Mouse (Mus musculus): ENCODE measurements around the gene Hist1h2ad. TPM values are rescaled to one million over a fixed set of nuclear protein-coding genes. Genes with fewer than 3 reads are reported as not detected.
"Not testable (repeated sequence)": the region's sequence is repeated elsewhere in the genome, so short reads cannot be mapped to it uniquely, and the experiment has no call there.

Hist1h2ad gene
- polyA plus RNA-seq, 1 experiment from 2014 or later = 1.3 TPM

GRCm38 (mm10) chr13:23550761-23551145, 23.4 kb upstream of the Hist1h2ad start:
- Histone ChIP-seq H3K9me3 (ENCODE audit: control insufficient read depth) (no peaks in the 10 kb centered on the region), H3K36me3 (ENCODE audit: control insufficient read depth, insufficient read depth) (no peaks in the 10 kb centered on the region), H3K27ac (ENCODE audit: low read depth, low read length) (peak overlapping the region; percentile 76), H3K27me3 (replicated peaks; ENCODE audit: control insufficient read depth, insufficient read depth, low read length) (no peaks in the 10 kb centered on the region), H3K9ac (ENCODE audit: low read depth, low read length) (peak overlapping the region; percentile 12; the same call in 1 of the 2 replicates), H3K4me2 (replicated peaks; ENCODE audit: low read depth) (peak overlapping the region; percentile 64), H3K4me1 (replicated peaks; ENCODE audit: control insufficient read depth, insufficient read depth, low read length) (no peaks in the 10 kb centered on the region), H3K4me3 (ENCODE audit: low read depth, low read length) (peak overlapping the region; percentile 38)
- no peak for ATAC-seq
- TF ChIP-seq CTCF (IDR thresholded peaks at IDR 0.05; ENCODE audit: low read depth) = no peak
- WGBS = 3% methylated on average over 3 of the region's 3 CpGs

GRCm38 (mm10) chr13:23551146-23551834, 22.9 kb upstream of the Hist1h2ad start, which contains the start of gene Hist1h4f:
Hist1h4f (minus strand) TSS chr13:23551648.
- H3K4me3 ChIP-seq (ENCODE audit: low read depth, low read length) = peak within 1 kb of the TSS; percentile 38
- H3K27ac ChIP-seq (ENCODE audit: low read depth, low read length) = peak within 1 kb of the TSS; percentile 76
- peak; percentile 72 for TF ChIP-seq CTCF (IDR thresholded peaks at IDR 0.05; ENCODE audit: low read depth)
- not testable (repeated sequence) for H3K27me3 ChIP-seq (replicated peaks; ENCODE audit: control insufficient read depth, insufficient read depth, low read length); H3K9me3 ChIP-seq (ENCODE audit: control insufficient read depth); H3K36me3 ChIP-seq (ENCODE audit: control insufficient read depth, insufficient read depth); H3K4me1 ChIP-seq (replicated peaks; ENCODE audit: control insufficient read depth, insufficient read depth, low read length)
- under 1% methylated on average over 47 of the region's 47 CpGs for WGBS
- peak within 1 kb of the TSS; percentile 64 for H3K4me2 ChIP-seq (replicated peaks; ENCODE audit: low read depth)
- peak within 1 kb of the TSS; percentile 12; the same call in 1 of the 2 replicates for H3K9ac ChIP-seq (ENCODE audit: low read depth, low read length)
- ATAC-seq = peak; percentile 69

DNA sequence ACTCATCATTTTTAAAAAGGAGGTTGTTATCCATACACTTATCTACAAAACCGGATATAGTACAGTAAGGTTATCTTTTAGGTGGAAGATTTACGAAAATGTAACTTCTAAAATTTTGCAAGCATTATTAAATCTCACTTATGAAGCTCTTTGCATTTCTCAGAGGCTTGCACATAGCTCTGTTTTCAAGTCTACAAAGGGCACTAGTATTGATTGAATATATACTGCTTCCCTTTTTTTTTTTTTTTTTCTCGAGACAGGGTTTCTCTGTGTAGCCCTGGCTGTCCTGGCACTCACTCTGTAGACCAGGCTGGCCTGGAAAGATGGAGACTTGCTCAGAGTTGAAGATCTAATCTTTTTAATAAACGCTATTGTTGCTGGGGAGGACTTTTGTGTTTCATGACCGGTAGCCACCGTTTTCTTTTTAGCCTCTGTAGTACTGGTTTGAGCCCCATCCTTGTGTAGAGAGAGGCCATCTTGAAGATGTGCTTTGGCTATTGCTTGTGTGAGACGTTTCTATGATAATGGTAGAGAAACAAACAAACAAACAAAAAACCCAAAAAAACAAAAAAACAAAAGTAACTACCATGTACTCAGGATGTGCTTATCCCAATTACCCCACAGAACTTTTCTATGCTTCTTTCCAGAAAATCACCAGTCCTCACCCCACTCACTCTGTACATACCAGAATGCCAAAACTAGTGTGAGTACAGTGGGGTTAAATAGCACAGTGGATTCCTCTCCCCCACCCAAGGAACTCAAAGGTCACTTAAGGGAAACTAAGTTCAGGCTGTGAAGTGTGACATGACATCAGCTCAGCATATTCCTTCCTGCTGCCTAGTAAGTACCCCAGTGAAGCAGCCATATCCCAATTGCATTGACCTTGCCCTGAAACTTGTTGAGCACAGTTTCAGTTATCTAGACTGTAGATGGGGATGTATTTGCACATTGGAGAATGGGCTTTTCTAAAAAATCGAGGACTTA, 22.0 kb upstream of the Hist1h2ad start:
- Histone ChIP-seq H3K36me3 (ENCODE audit: control insufficient read depth, insufficient read depth) (no peaks in the 10 kb centered on the region), H3K9ac (ENCODE audit: low read depth, low read length) (no peak overlapping the region), H3K27me3 (replicated peaks; ENCODE audit: control insufficient read depth, insufficient read depth, low read length) (no peaks in the 10 kb centered on the region), H3K9me3 (ENCODE audit: control insufficient read depth) (no peaks in the 10 kb centered on the region), H3K4me1 (replicated peaks; ENCODE audit: control insufficient read depth, insufficient read depth, low read length) (no peaks in the 10 kb centered on the region), H3K4me3 (ENCODE audit: low read depth, low read length) (peak overlapping the region; percentile 38; the same call in 1 of the 2 replicates), H3K27ac (ENCODE audit: low read depth, low read length) (no peak overlapping the region), H3K4me2 (replicated peaks; ENCODE audit: low read depth) (peak overlapping the region; percentile 64)
- ATAC-seq = no peak
- TF ChIP-seq CTCF (IDR thresholded peaks at IDR 0.05; ENCODE audit: low read depth) = no peak
- 49% methylated on average over 8 of the region's 8 CpGs for WGBS

GRCm38 (mm10) chr13:23552962-23553361, 21.2 kb upstream of the Hist1h2ad start, which contains the start of gene Hist1h1d:
Hist1h1d (plus strand) TSS chr13:23553262.
- Histone ChIP-seq H3K27me3 (replicated peaks; ENCODE audit: control insufficient read depth, insufficient read depth, low read length) (no peaks in the 10 kb centered on the region), H3K9me3 (ENCODE audit: control insufficient read depth) (no peaks in the 10 kb centered on the region), H3K27ac (ENCODE audit: low read depth, low read length) (no peak within 1 kb of the TSS; the same call in 1 of the 2 replicates), H3K4me1 (replicated peaks; ENCODE audit: control insufficient read depth, insufficient read depth, low read length) (no peaks in the 10 kb centered on the region), H3K4me3 (ENCODE audit: low read depth, low read length) (no peak within 1 kb of the TSS), H3K9ac (ENCODE audit: low read depth, low read length) (no peak within 1 kb of the TSS), H3K36me3 (ENCODE audit: control insufficient read depth, insufficient read depth) (no peaks in the 10 kb centered on the region), H3K4me2 (replicated peaks; ENCODE audit: low read depth) (peak within 1 kb of the TSS; percentile 78; the same call in 1 of the 2 replicates)
- no peak for ATAC-seq
- no peak for TF ChIP-seq CTCF (IDR thresholded peaks at IDR 0.05; ENCODE audit: low read depth)

DNA sequence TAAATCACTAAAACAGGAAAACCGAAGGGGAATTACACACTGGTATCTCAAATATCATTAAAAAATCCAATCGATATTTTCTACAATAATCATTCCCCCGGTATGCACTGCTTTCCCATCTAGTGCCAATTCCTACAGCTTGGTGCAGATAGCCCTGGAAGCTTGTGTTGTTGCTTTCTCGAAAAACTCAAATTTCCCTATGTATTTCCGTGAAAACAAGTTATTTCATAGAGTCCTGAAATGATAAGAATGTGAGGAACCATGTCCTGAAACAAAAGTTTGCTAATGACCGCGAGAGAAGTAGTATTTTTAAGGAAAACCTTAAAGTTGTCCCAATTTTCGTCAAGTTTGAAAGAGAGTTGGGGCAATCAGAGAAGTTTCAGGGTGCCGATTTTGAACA, 19.8 kb upstream of the Hist1h2ad start:
- Histone ChIP-seq H3K4me3 (ENCODE audit: low read depth, low read length) (peak overlapping the region; percentile 46; the same call in 1 of the 2 replicates), H3K9ac (ENCODE audit: low read depth, low read length) (peak overlapping the region; percentile 70; the same call in 1 of the 2 replicates)
- WGBS = 14% methylated on average over 9 of the region's 9 CpGs

More for the DNA sequence above, 19.8 kb upstream of the Hist1h2ad start:
- peak overlapping the region; percentile 78 for H3K4me2 ChIP-seq (replicated peaks; ENCODE audit: low read depth)
- H3K27ac ChIP-seq (ENCODE audit: low read depth, low read length) = peak overlapping the region; percentile 85
- no peaks in the 10 kb centered on the region for H3K27me3 ChIP-seq (replicated peaks; ENCODE audit: control insufficient read depth, insufficient read depth, low read length)
- no peak for TF ChIP-seq CTCF (IDR thresholded peaks at IDR 0.05; ENCODE audit: low read depth)
- H3K4me1 ChIP-seq (replicated peaks; ENCODE audit: control insufficient read depth, insufficient read depth, low read length) = no peaks in the 10 kb centered on the region
- no peak for ATAC-seq
- no peaks in the 10 kb centered on the region for H3K9me3 ChIP-seq (ENCODE audit: control insufficient read depth)
- no peaks in the 10 kb centered on the region for H3K36me3 ChIP-seq (ENCODE audit: control insufficient read depth, insufficient read depth)

All from intestine, postnatal 0 days (tissue).